Mouse (Mus musculus): ENCODE measurements around the gene Rhot1. TPM values are rescaled to one million over a fixed set of nuclear protein-coding genes. Genes with fewer than 3 reads are reported as not detected.
"Not testable (repeated sequence)": the region's sequence is repeated elsewhere in the genome, so short reads cannot be mapped to it uniquely, and the experiment has no call there.

The Rhot1 gene
- polyA plus RNA-seq, 1 experiment = 59.2 TPM

DNA sequence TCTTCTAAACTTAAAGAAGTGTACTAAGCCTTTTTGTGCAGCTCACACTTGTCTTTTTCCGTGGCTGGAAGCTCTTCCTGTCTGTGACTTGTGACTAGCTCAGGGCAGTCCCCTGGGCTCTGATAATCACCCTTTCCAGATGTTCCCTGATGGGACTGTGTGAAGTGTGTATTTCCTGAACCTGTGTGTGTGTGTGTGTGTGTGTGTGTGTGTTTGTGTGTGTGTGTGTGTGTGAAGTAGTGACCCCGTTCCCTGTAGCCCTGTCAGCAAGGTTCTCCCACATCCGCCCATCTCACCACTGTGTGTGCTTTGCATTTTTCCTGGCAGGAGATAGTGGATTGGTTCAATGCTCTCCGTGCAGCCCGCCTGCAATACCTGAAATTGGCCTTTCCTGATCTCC, 38.5 kb upstream of the Rhot1 start:
- DNase-seq = no peak
- no peak overlapping the region for H3K27ac ChIP-seq (ENCODE audit: insufficient read depth, low read length)
- no peaks in the 10 kb centered on the region for H3K4me1 ChIP-seq (ENCODE audit: control insufficient read depth, insufficient read depth, low read length)
- WGBS = 77% methylated on average over 5 of the region's 5 CpGs
- TF ChIP-seq CTCF (IDR thresholded peaks at IDR 0.05; ENCODE audit: borderline replicate concordance, insufficient read depth, low read depth, low read length) (no peak), POLR2A (IDR thresholded peaks at IDR 0.05; ENCODE audit: borderline replicate concordance, insufficient read depth, low read length) (no peak)
- H3K27me3 ChIP-seq (ENCODE audit: control insufficient read depth, insufficient read depth, low read length) = no peaks in the 10 kb centered on the region
- no peak overlapping the region for H3K4me3 ChIP-seq (replicated peaks; ENCODE audit: insufficient read depth, low read depth, low read length)

- DNase-seq = no peak
- Histone ChIP-seq H3K4me1 (ENCODE audit: control insufficient read depth, insufficient read depth, low read length) (no peaks in the 10 kb centered on the region), H3K4me3 (replicated peaks; ENCODE audit: insufficient read depth, low read depth, low read length) (no peak overlapping the region), H3K27me3 (ENCODE audit: control insufficient read depth, insufficient read depth, low read length) (no peaks in the 10 kb centered on the region), H3K27ac (ENCODE audit: insufficient read depth, low read length) (no peak overlapping the region)
- WGBS = 62% methylated on average over 4 of the region's 4 CpGs
- TF ChIP-seq CTCF (IDR thresholded peaks at IDR 0.05; ENCODE audit: borderline replicate concordance, insufficient read depth, low read depth, low read length) = no peak
- TF ChIP-seq POLR2A (IDR thresholded peaks at IDR 0.05; ENCODE audit: borderline replicate concordance, insufficient read depth, low read length) = no peak
Observed at GRCm38 (mm10) chr11:80171884-80172283, 36.9 kb upstream of the Rhot1 start.

- Histone ChIP-seq H3K4me3 (replicated peaks; ENCODE audit: insufficient read depth, low read depth, low read length) (no peak overlapping the region), H3K27me3 (ENCODE audit: control insufficient read depth, insufficient read depth, low read length) (no peaks in the 10 kb centered on the region), H3K27ac (ENCODE audit: insufficient read depth, low read length) (no peak overlapping the region), H3K4me1 (ENCODE audit: control insufficient read depth, insufficient read depth, low read length) (no peaks in the 10 kb centered on the region)
- WGBS = 69% methylated on average over 11 of the region's 11 CpGs
- no peak for DNase-seq
- TF ChIP-seq POLR2A (IDR thresholded peaks at IDR 0.05; ENCODE audit: borderline replicate concordance, insufficient read depth, low read length) (no peak), CTCF (IDR thresholded peaks at IDR 0.05; ENCODE audit: borderline replicate concordance, insufficient read depth, low read depth, low read length) (no peak)
Observed at GRCm38 (mm10) chr11:80173963-80174670, 34.7 kb upstream of the Rhot1 start.

GRCm38 (mm10) chr11:80176911-80177895, 31.6 kb upstream of the Rhot1 start:
- H3K4me3 ChIP-seq (replicated peaks; ENCODE audit: insufficient read depth, low read depth, low read length) = no peak overlapping the region
- no peaks in the 10 kb centered on the region for H3K4me1 ChIP-seq (ENCODE audit: control insufficient read depth, insufficient read depth, low read length)
- no peak for DNase-seq
- no peak overlapping the region for H3K27ac ChIP-seq (ENCODE audit: insufficient read depth, low read length)
- WGBS = 77% methylated on average over 11 of the region's 11 CpGs
- H3K27me3 ChIP-seq (ENCODE audit: control insufficient read depth, insufficient read depth, low read length) = no peaks in the 10 kb centered on the region
- TF ChIP-seq CTCF (IDR thresholded peaks at IDR 0.05; ENCODE audit: borderline replicate concordance, insufficient read depth, low read depth, low read length) (no peak), POLR2A (IDR thresholded peaks at IDR 0.05; ENCODE audit: borderline replicate concordance, insufficient read depth, low read length) (no peak)

GRCm38 (mm10) chr11:80178316-80178715, 30.5 kb upstream of the Rhot1 start:
- no peak for TF ChIP-seq POLR2A (IDR thresholded peaks at IDR 0.05; ENCODE audit: borderline replicate concordance, insufficient read depth, low read length)
- no peak for TF ChIP-seq CTCF (IDR thresholded peaks at IDR 0.05; ENCODE audit: borderline replicate concordance, insufficient read depth, low read depth, low read length)
- Histone ChIP-seq H3K27me3 (ENCODE audit: control insufficient read depth, insufficient read depth, low read length) (no peaks in the 10 kb centered on the region), H3K27ac (ENCODE audit: insufficient read depth, low read length) (no peak overlapping the region), H3K4me3 (replicated peaks; ENCODE audit: insufficient read depth, low read depth, low read length) (no peak overlapping the region), H3K4me1 (ENCODE audit: control insufficient read depth, insufficient read depth, low read length) (no peaks in the 10 kb centered on the region)
- DNase-seq = no peak
- WGBS = 83% methylated on average over 8 of the region's 8 CpGs

DNA sequence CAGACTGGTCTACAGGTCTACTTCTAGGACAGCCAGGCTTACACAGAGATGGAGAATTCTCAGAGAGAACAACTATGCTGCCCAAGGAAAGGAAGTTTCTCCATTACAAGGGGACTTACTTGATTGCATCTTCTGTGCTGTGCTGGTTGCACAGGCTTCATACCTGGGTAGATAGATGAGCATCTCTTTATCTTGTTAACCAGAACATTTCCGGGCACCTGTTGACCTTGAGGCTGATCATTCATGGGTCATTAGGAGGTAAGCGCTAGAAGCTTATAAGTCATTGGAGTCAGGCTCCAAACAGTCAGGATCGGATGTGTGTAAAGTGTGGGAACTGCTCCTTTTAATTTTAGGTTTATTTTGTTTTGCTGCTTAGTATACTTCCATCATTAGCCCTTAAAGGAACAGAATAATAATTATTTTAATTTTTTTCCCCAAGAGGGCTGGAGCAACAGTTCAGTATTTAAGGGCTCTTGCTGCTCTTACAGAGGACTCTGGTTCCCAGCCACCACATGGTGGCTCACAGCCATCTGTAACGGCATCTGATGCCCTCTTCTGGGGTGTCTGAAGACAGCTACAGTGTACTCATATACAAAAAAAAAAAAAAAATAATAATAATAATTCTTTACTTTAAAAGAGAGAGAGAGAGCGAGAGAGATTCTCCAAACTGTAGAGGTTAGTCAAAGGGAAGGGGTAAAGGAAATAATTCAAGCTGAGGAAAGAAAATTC, 27.6 kb upstream of the Rhot1 start:
- DNase-seq = no peak
- WGBS = 74% methylated on average over 5 of the region's 5 CpGs
- no peak overlapping the region for H3K4me3 ChIP-seq (replicated peaks; ENCODE audit: insufficient read depth, low read depth, low read length)
- H3K4me1 ChIP-seq (ENCODE audit: control insufficient read depth, insufficient read depth, low read length) = no peaks in the 10 kb centered on the region
- no peak for TF ChIP-seq CTCF (IDR thresholded peaks at IDR 0.05; ENCODE audit: borderline replicate concordance, insufficient read depth, low read depth, low read length)
- no peak for TF ChIP-seq POLR2A (IDR thresholded peaks at IDR 0.05; ENCODE audit: borderline replicate concordance, insufficient read depth, low read length)
- no peaks in the 10 kb centered on the region for H3K27me3 ChIP-seq (ENCODE audit: control insufficient read depth, insufficient read depth, low read length)
- H3K27ac ChIP-seq (ENCODE audit: insufficient read depth, low read length) = no peak overlapping the region

DNA sequence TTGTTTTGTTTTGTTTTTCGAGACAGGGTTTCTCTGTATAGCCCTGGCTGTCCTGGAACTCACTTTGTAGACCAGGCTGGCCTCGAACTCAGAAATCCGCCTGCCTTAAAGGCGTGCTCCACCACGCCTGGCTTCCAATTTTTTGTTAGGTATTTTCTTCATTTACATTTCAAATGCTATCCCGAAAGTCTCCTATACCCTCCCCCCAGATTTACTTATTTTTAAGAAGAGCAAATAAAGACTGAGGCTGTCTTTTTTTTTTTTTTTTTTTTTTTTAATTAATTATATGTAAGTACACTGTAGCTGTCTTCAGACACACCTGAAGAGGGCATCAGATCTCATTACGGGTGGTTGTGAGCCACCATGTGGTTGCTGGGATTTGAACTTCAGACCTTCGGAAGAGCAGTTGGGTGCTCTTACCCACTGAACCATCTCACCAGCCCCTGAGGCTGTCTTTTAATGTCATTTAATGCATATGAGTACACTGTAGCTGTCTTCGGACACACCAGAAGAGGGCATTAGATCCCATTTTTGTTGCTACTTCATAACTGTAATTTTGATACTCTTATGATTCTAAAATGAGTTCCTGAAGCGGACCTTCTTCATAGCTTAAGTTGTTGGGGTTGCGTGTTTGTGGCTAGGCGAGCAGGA, 25.6 kb upstream of the Rhot1 start:
- H3K27ac ChIP-seq (ENCODE audit: insufficient read depth, low read length); H3K4me1 ChIP-seq (ENCODE audit: control insufficient read depth, insufficient read depth, low read length); DNase-seq; H3K27me3 ChIP-seq (ENCODE audit: control insufficient read depth, insufficient read depth, low read length): not testable (repeated sequence)
- WGBS = 37% methylated on average over 12 of the region's 12 CpGs
- peak overlapping the region; percentile 75 for H3K4me3 ChIP-seq (replicated peaks; ENCODE audit: insufficient read depth, low read depth, low read length)
